Mouse (Mus musculus): Measurements from ENCODE around the gene Gm16223. TPM values are rescaled to one million over a fixed set of nuclear protein-coding genes. Genes with fewer than 3 reads are reported as not detected.

Gm16223 gene
- 0.01 TPM in 1 of 2 replicates, not detected in the other for polyA plus RNA-seq (2012; rRNA removed)

GRCm38 (mm10) chr5:42067476-42068187 is at the start of gene Gm16223:
Gene Gm16223 (plus strand): TSS chr5:42067960.

Other genes with a start within 250 kb of the Gm16223 start
- gene Bod1l, start 223.6 kb upstream of the Gm16223 start, polyA plus RNA-seq (2012; rRNA removed): 13.6 and 15.1 TPM in 2 replicates

All from central nervous system, embryonic 18 days (tissue).